Mouse (Mus musculus) forebrain, embryonic 15.5 days (tissue): ENCODE measurements around the gene Optc. TPM values are rescaled to one million over a fixed set of nuclear protein-coding genes. Genes with fewer than 3 reads are reported as not detected.
A peak's percentile ranks its signal among the peaks of the same experiment; 100 is the strongest.

Experiments used
- ATAC-seq: fragments of 200-750 bp; cut with Nextera tagmentation; replicated peaks from 2 replicates; pipeline ENCODE4 v1.8.0; 2017; ENCODE audit warnings: mild to moderate bottlenecking, moderate TSS enrichment, moderate library complexity
- H3K27ac ChIP-seq: fragments of 300-500 bp; sonication (generic); replicated peaks from 2 replicates; pipeline ENCODE4 v1.5.1; 2015; ENCODE audit warnings: mild to moderate bottlenecking, inconsistent platforms
- H3K27me3 ChIP-seq: fragments of 300-500 bp; sonication (generic); 2 replicates; pipeline ENCODE4 v1.6.1; 2015; ENCODE audit warnings: inconsistent platforms
- H3K36me3 ChIP-seq: fragments of 300-500 bp; sonication (generic); 2 replicates; pipeline ENCODE4 v1.6.1; 2015; ENCODE audit warnings: mild to moderate bottlenecking, inconsistent platforms
- H3K4me1 ChIP-seq: fragments of 300-500 bp; sonication (generic); 2 replicates; pipeline ENCODE4 v1.6.1; 2015; ENCODE audit warnings: inconsistent platforms
- H3K4me2 ChIP-seq: fragments of 300-500 bp; sonication (generic); replicated peaks from 2 replicates; pipeline ENCODE4 v1.6.1; 2015; ENCODE audit warnings: mild to moderate bottlenecking, inconsistent platforms
- H3K4me3 ChIP-seq: fragments of 300-500 bp; sonication (generic); 2 replicates; pipeline ENCODE4 v1.5.1; 2015; ENCODE audit warnings: mild to moderate bottlenecking, inconsistent platforms
- H3K9ac ChIP-seq: fragments of 300-500 bp; sonication (generic); replicated peaks from 2 replicates; pipeline ENCODE4 v1.6.1; 2015; ENCODE audit warnings: mild to moderate bottlenecking, inconsistent platforms
- H3K9me3 ChIP-seq: fragments of 300-500 bp; sonication (generic); 2 replicates; pipeline ENCODE4 v1.6.1; 2016; ENCODE audit warnings: inconsistent platforms
- WGBS: fragments of 180-500 bp; shearing (Covaris S2); methylation state at CpG from one replicate; pipeline ENCODE4 v1.1.7; 2015; ENCODE audit warnings: mixed read lengths; 5-methylcytosine and 5-hydroxymethylcytosine counted together
- polyA plus RNA-seq: library from polyadenylated mRNA; unstranded; fragments of >200 nt; fragmentation: Nextera tagmentation; extraction: Ambion mirVana; gene quantifications from 2 replicates; pipeline ENCODE4 v1.2.1, GENCODE M21; 2015

The Optc gene
- polyA plus RNA-seq, 1 experiment from 2014 or later: 1.6 TPM

- no peak for ATAC-seq
- WGBS: 86% methylated on average over 6 of the region's 6 CpGs
These were observed 34.5 kb downstream of the Optc start for GRCm38 (mm10) chr1:133873086-133873813.

GRCm38 (mm10) chr1:133871241-133871640 lies 36.6 kb downstream of the Optc start:
- 73% methylated on average over 10 of the region's 10 CpGs for WGBS

More at GRCm38 (mm10) chr1:133873086-133873813, 34.5 kb downstream of the Optc start:
- Histone ChIP-seq H3K4me1 (no peaks in the 10 kb centered on the region), H3K27me3 (no peaks in the 10 kb centered on the region), H3K4me3 (no peak overlapping the region), H3K9ac (no peak overlapping the region), H3K9me3 (no peaks in the 10 kb centered on the region), H3K4me2 (no peak overlapping the region), H3K36me3 (no peaks in the 10 kb centered on the region), H3K27ac (no peak overlapping the region)

GRCm38 (mm10) chr1:133869221-133869620 lies 38.6 kb downstream of the Optc start:
- H3K4me1 ChIP-seq: 0 out of 2 replicates have a peak, but pooled peaks cover under 1% of the 10 kb centered on the region
- no peak for ATAC-seq
- H3K4me2 ChIP-seq: no peak overlapping the region
- no peak overlapping the region for H3K4me3 ChIP-seq
- WGBS: 64% methylated on average over 2 of the region's 2 CpGs
- H3K27me3 ChIP-seq: no peaks in the 10 kb centered on the region
- H3K27ac ChIP-seq: no peak overlapping the region
- H3K9ac ChIP-seq: no peak overlapping the region
- no peaks in the 10 kb centered on the region for H3K36me3 ChIP-seq
- peaks cover 5% of the 10 kb centered on the region for H3K9me3 ChIP-seq

More at GRCm38 (mm10) chr1:133871241-133871640, 36.6 kb downstream of the Optc start:
- Histone ChIP-seq H3K4me1 (no peaks in the 10 kb centered on the region), H3K9me3 (no peaks in the 10 kb centered on the region), H3K27me3 (no peaks in the 10 kb centered on the region), H3K9ac (no peak overlapping the region), H3K36me3 (no peaks in the 10 kb centered on the region), H3K27ac (no peak overlapping the region), H3K4me2 (no peak overlapping the region), H3K4me3 (no peak overlapping the region)
- ATAC-seq: no peak

- H3K4me1 ChIP-seq: peaks cover 29% of the 10 kb centered on the region
- no peaks in the 10 kb centered on the region for H3K36me3 ChIP-seq
- ATAC-seq: peak; percentile 63
- H3K9me3 ChIP-seq: peaks cover 5% of the 10 kb centered on the region
- no peak overlapping the region for H3K4me2 ChIP-seq
- 6% methylated on average over 10 of the region's 10 CpGs for WGBS
- no peak overlapping the region for H3K9ac ChIP-seq
- H3K27me3 ChIP-seq: no peaks in the 10 kb centered on the region
- H3K4me3 ChIP-seq: no peak overlapping the region
- peak overlapping the region; percentile 52 for H3K27ac ChIP-seq
These were observed 44.4 kb downstream of the Optc start for GRCm38 (mm10) chr1:133863257-133863997.

- H3K36me3 ChIP-seq: no peaks in the 10 kb centered on the region
- no peak for ATAC-seq
- H3K27ac ChIP-seq: no peak overlapping the region
- no peak overlapping the region for H3K4me2 ChIP-seq
- H3K4me3 ChIP-seq: no peak overlapping the region
- peaks cover 33% of the 10 kb centered on the region for H3K4me1 ChIP-seq
- WGBS: 62% methylated on average over 5 of the region's 5 CpGs
- peaks cover 4% of the 10 kb centered on the region for H3K9me3 ChIP-seq
- H3K27me3 ChIP-seq: no peaks in the 10 kb centered on the region
- no peak overlapping the region for H3K9ac ChIP-seq
These were observed 46.8 kb downstream of the Optc start for GRCm38 (mm10) chr1:133861028-133861427.

GRCm38 (mm10) chr1:133859821-133860711 lies 47.7 kb downstream of the Optc start:
- Histone ChIP-seq H3K9ac (no peak overlapping the region), H3K4me3 (no peak overlapping the region), H3K4me2 (no peak overlapping the region), H3K27me3 (no peaks in the 10 kb centered on the region), H3K36me3 (no peaks in the 10 kb centered on the region), H3K4me1 (peaks cover 42% of the 10 kb centered on the region), H3K9me3 (no peaks in the 10 kb centered on the region), H3K27ac (0 out of 2 replicates have a peak overlapping the region, but pooled peaks have one; percentile 5)
- no peak for ATAC-seq
- 72% methylated on average over 20 of the region's 20 CpGs for WGBS

- H3K9ac ChIP-seq: no peak overlapping the region
- H3K4me1 ChIP-seq: peaks cover 50% of the 10 kb centered on the region
- H3K36me3 ChIP-seq: no peaks in the 10 kb centered on the region
- 29% methylated on average over 6 of the region's 6 CpGs for WGBS
- no peaks in the 10 kb centered on the region for H3K9me3 ChIP-seq
- H3K4me3 ChIP-seq: no peak overlapping the region
- H3K27me3 ChIP-seq: no peaks in the 10 kb centered on the region
- no peak for ATAC-seq
- H3K4me2 ChIP-seq: no peak overlapping the region
- H3K27ac ChIP-seq: peak overlapping the region; percentile 31
These were observed 48.5 kb downstream of the Optc start for GRCm38 (mm10) chr1:133859257-133859656.

GRCm38 (mm10) chr1:133857781-133858180 lies 50.0 kb downstream of the Optc start:
- Histone ChIP-seq H3K4me2 (no peak overlapping the region), H3K36me3 (no peaks in the 10 kb centered on the region), H3K9ac (no peak overlapping the region), H3K27me3 (no peaks in the 10 kb centered on the region), H3K4me3 (no peak overlapping the region), H3K9me3 (no peaks in the 10 kb centered on the region), H3K4me1 (peaks cover 41% of the 10 kb centered on the region), H3K27ac (no peak overlapping the region)
- WGBS: 81% methylated on average over 5 of the region's 5 CpGs
- no peak for ATAC-seq

GRCm38 (mm10) chr1:133857171-133857570 lies 50.6 kb downstream of the Optc start:
- Histone ChIP-seq H3K4me1 (peaks cover 41% of the 10 kb centered on the region), H3K4me2 (no peak overlapping the region), H3K4me3 (no peak overlapping the region), H3K9ac (no peak overlapping the region), H3K36me3 (no peaks in the 10 kb centered on the region), H3K27me3 (no peaks in the 10 kb centered on the region), H3K27ac (no peak overlapping the region), H3K9me3 (no peaks in the 10 kb centered on the region)
- no peak for ATAC-seq
- WGBS: 92% methylated on average over 5 of the region's 5 CpGs

- Histone ChIP-seq H3K9me3 (no peaks in the 10 kb centered on the region), H3K4me1 (peaks cover 41% of the 10 kb centered on the region), H3K27me3 (no peaks in the 10 kb centered on the region), H3K4me3 (no peak overlapping the region), H3K27ac (no peak overlapping the region), H3K4me2 (no peak overlapping the region), H3K36me3 (no peaks in the 10 kb centered on the region), H3K9ac (no peak overlapping the region)
- no peak for ATAC-seq
- 67% methylated on average over 3 of the region's 3 CpGs for WGBS
These were observed 51.1 kb downstream of the Optc start for GRCm38 (mm10) chr1:133856655-133857054.

GRCm38 (mm10) chr1:133856133-133856541 lies 51.7 kb downstream of the Optc start:
- H3K27me3 ChIP-seq: no peaks in the 10 kb centered on the region
- 28% methylated on average over 11 of the region's 11 CpGs for WGBS
- peak; percentile 24; the same call in 1 of the 2 replicates for ATAC-seq
- H3K4me3 ChIP-seq: no peak overlapping the region
- H3K27ac ChIP-seq: no peak overlapping the region
- H3K9ac ChIP-seq: no peak overlapping the region
- no peaks in the 10 kb centered on the region for H3K9me3 ChIP-seq
- H3K4me2 ChIP-seq: no peak overlapping the region
- H3K36me3 ChIP-seq: no peaks in the 10 kb centered on the region
- peaks cover 41% of the 10 kb centered on the region for H3K4me1 ChIP-seq
